Mouse (Mus musculus): ENCODE results near the gene Necab2.

Necab2 gene

DNA sequence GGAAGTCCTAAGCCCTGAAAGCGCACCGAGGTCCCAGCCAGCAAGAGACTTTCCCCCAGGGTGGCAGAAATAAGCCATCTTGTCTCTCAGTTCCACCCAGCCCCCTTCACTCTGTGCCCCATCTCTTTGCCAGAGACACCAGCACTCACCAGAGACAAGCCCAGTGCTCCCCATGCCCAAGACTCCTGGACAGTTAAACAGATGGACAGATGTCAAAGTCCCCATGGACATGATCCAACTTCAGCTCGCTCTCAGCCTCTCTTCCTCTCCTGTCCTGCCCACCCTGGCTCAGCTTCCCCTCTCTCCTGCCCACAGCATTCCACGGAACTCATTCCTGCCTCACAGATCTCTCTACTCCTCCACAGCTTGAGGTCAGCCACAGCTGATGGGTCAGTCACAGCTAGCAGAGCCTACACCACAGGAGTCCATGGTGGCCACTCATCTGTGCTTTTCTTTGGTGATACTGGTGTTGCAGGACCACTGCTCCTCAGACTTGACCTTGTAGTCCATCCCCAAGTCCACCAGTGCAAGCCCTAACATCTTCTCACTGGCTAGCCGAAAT lies 17.7 kb upstream of the Necab2 start:
- DNase-seq: peak in 1 of 2 experiments; percentile 66

GRCm38 (mm10) chr8:119429552-119429951 lies 17.0 kb upstream of the Necab2 start:
- DNase-seq: peak; percentile 51 to 74

DNA sequence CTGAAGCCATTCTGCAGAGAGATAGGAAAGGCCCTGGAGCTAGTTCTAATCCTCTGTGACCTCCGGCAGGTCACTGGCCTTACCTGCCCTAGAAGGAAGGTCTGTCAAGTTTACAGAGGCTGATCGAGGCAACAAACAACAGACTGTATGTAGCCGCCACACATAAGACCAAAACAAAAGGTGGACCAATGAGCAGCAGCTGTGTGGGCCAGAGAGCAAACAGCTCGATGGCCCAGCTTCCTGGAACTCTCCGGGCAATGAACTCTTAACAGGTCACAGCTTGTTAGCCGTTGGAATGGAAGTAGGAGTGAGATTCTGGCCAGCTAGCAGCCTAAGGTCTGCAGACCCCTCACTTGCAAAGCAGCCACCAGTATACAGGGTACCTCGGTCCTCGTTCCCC lies 16.3 kb upstream of the Necab2 start:
- peak in 1 of 2 experiments; percentile 48 for DNase-seq

- no peak for DNase-seq
Observed at GRCm38 (mm10) chr8:119430690-119431089, 15.8 kb upstream of the Necab2 start.

GRCm38 (mm10) chr8:119432372-119432771 lies 14.1 kb upstream of the Necab2 start:
- DNase-seq: no peak

DNA sequence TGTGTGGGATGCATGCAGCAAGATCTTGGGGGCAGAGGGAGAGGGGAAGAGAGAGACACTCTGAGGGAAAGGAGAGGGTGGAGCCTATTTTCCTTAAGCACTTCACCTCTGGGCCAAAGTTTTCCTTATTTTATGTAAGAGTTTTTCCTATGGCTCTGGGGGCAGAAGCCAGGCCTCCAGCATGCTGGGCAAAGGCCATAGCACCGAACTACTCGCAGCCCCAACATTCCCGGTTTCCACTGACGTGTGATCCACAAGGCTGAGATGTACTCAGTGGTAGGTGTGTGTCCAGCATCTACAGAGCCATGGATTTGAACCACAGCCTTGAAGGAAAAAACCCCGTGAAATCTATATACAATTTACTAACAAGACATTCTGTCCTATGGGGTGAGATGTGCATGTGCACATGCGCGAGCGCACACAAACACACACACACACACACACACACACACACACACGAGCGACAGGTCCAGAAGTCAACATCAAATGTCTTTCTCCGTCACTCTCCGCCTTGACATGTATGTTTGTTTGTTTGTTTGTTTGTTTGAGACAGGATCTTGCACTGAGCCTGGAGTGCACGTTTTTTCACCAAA lies 12.8 kb upstream of the Necab2 start, which contains the start of gene Osgin1:
Gene Osgin1 (plus strand): TSS at position 543 of the 593 bp plus-strand sequence.
- no peak for DNase-seq

DNA sequence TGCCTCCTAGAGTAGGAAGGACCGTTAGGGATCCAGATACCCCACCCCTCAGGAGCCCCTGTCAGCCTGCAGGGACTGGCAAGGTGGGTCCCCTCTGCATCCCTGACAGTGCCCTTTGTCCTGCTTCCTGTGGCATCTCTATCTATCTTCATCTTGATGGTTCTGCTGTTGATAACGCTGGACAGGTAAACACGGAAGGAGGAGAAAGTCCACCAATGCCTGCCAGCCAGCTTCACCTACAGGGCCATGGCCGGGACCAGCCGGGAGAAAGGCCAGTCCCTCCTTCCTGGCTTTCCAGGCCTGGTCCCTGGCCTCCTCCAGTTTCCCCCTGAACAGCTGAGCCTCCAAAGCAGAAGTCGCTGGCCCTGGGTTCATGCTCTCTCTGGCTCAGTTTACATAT lies 11.9 kb upstream of the Necab2 start:
- no peak for DNase-seq

DNA sequence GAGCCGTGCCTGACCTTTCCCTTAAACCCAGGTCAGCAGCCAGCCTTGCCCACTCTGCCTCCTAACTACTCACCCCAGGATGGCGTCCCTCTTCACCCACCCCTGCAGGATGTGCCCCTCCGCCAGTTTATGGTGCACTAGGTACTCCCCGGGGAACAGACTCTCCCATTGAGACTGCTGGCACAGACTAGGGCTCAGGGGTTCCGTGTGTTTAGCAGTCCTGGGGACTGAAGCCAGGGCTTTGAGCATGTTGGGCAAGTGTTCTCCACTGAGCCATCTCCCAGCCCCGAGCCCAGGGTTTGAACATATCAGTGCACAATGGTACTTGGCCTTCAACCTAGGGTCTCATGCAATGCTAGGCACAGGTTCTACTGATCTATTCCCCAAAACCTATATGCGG lies 11.0 kb upstream of the Necab2 start:
- no peak for DNase-seq

DNA sequence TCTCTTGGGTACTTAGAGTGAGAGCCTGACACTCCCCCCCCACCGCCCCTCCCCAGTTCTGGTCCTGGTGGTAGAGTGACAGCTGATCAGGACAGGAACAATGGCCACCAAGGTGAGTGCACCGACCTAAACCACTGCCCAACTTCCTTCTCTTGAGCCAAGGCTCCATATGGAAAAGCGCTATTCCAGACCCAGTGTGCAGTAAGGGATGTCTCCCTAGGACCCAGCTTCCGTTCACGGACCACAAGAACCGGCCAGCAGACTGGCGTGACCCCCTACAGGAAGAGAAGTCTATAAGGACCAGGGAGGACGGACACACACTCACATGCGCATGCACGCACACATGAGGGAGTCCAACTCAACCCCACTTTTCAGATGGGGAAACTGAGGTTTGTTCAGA lies 10.2 kb upstream of the Necab2 start:
- DNase-seq: no peak

GRCm38 (mm10) chr8:119436933-119437332 lies 9.6 kb upstream of the Necab2 start:
- DNase-seq: peak; percentile 91 to 94

DNA sequence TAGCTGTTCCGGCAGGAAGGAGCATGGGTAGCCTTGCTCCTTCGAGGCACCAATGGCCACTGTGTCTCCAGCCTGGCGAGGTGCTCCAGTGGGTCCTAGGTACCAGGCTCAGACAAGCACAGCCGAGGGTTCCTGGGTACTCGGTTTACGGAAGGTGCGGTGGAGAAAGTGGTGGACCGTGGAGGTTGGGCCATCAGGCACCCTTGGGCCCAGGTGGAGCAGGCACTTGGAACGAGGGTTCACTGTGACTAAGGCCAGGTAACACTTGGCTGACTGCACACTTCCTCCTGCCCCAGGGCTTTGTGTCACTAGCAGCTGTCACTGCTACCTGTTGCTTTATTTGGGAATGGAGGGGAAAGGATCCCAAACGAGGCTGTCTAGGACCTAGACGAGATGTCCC lies 9.0 kb upstream of the Necab2 start:
- DNase-seq: peak in 1 of 2 experiments; percentile 52

GRCm38 (mm10) chr8:119438876-119439275 lies 7.6 kb upstream of the Necab2 start:
- DNase-seq: peak in 1 of 2 experiments; percentile 66

DNA sequence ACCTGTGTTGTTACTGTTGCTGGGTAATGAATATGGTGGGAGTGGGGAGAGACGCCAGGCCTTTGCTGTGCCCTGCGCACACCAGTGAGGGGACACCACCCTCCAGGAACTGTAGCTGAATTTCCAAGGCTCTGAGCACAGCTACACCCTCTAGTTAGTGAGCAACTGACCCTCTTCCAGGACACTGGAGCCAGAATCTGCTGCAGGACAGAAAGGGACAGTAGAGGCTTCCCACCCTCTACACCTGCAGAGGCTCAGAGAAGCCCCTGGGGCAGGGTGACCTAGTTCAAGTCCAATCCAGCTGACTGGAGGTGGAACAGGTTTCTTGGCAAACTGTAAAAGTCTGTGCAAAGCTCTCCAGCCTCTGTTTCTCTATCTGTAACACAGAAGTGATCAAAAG lies 7.1 kb upstream of the Necab2 start:
- DNase-seq: no peak

GRCm38 (mm10) chr8:119439893-119440249 lies 6.6 kb upstream of the Necab2 start:
- no peak for DNase-seq

GRCm38 (mm10) chr8:119440250-119440951 lies 6.1 kb upstream of the Necab2 start:
- DNase-seq: peak; percentile 93

DNA sequence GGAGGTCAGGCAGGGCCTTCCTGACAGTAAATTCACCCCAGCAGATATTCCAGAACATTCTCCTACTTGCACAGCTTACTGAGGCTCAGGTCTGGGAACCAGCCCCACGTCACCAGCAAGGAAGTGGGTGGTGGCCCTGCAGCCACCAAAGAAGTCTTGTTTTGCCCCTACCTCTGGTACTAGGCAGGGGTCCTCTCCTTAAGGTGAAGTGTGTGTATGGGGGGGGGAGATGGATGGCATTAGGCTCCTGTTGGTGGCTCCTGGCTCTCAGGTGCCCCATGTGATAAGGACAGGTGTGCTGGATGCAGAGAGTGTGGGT lies 5.6 kb upstream of the Necab2 start:
- no peak for DNase-seq

- no peak for DNase-seq
Observed at GRCm38 (mm10) chr8:119442013-119442412, 4.5 kb upstream of the Necab2 start.

DNA sequence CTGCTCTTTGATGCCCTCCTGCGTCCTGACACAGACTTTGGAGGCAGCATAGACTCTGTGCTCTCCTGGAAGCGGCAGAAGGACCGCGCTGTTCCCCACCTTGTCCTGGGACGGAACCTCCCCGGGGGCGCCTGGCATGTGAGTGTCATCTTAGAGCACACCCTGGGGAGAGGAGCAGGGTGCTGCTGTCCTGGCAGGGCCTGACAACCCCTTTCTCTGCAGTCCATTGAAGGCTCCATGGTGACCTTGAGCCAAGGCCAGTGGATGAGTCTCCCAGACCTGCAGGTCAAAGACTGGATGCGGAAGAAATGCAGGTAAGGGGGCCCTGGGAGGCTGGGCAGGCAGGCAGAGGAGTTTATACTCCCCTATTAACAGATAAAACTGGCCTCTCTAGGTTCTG lies 3.5 kb upstream of the Necab2 start:
- no peak for DNase-seq

GRCm38 (mm10) chr8:119446990-119447780 lies 666 bp downstream of the Necab2 start:
- no peak for DNase-seq

DNA sequence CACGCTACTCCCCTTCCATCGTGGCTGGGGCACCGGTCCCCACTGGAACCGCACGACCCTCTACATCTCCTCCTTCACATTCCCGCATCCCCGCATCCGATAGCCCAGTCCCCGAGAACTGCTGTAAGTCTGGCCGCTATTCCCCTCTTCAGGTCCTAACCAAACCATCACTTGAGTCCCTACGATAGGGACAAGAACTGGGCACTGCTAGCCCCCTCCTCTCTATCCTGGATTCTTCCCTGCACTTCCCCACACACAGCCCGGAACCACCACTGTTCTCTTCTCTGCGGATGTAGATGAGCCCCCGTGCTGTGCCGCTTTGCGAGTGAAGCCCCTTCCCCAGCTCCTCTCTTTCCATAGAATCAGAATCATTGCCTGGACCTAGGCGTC lies 1.3 kb downstream of the Necab2 start:
- DNase-seq: no peak

DNA sequence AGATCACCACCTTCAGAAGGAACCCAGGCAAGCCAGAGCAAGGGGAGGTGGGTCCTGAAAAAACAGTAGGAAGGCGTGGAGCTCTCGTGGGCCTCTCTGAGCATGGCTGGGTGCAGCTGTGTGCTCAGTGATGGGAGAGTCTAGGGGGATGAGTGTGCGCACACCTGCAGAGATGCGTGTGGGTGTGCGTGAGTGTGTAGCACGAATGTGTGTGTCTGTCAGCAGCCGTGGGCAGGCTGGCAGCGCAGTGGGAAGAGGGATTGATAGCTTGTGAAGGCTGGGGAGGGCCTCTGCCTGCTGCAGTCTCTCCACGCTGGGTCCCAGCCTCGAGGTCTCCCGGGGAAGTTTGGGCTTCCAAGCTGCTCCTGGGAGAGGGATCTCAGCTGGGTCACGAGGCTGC lies 3.1 kb downstream of the Necab2 start:
- DNase-seq: no peak

DNA sequence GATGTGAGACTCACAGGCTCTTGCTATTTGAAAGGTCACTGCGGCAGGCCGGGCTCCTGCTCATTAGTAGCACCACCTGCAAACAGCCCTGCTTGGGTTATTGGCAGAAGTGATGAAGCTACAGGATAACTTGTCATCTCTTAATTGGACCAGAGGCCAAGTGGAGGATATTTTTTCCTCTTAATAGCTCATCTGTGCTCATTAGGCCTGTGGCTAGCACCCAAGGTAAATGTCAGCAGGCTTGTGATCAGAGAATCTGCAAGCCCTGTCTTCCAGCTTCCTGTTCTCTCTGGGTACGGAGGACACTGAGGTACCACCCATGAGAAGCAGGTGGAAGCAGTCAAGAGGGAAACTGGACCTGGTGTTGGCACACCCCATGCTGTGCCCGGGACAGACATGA lies 4.6 kb downstream of the Necab2 start:
- DNase-seq: no peak

DNA sequence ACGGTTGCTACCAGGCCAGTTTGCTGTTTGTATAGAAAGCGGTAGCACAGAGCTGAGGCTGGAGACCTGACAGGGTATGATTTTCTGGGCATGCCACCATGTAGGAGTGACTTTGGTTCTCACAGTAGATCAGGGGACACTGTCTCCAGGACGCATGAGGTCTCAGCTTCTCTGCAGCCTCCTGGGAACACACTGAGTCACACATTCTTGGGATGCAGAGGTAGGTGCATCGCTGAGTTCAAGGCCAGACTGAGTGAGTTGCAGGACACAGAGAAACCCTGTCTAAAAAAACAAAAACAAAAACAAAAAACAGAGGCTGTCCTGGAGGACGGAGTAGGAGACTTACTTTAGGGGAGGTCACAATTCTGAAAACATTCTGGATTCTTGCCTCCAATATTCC lies 6.4 kb downstream of the Necab2 start:
- no peak for DNase-seq

- DNase-seq: no peak
Observed at GRCm38 (mm10) chr8:119456045-119456444, 9.5 kb downstream of the Necab2 start.
